Mouse (Mus musculus) spleen, adult 2 months (tissue): Measurements from ENCODE around the gene Mocs2. TPM values are rescaled to one million over a fixed set of nuclear protein-coding genes. Genes with fewer than 3 reads are reported as not detected.

Experiments used
- DNase-seq, 2 experiments: peaks; one replicate each; pipeline versions ENCODE4 v3.0.0 to v3.0.0-alpha.2; 2012 to 2021; ENCODE audit warnings: low spot score in 2 of 2, low read depth in 1 of 2
- H3K27ac ChIP-seq: fragments of 200-500 bp; 2 replicates; pipeline ENCODE4 v1.5.1; 2012; ENCODE audit warnings: low read length, inconsistent platforms; ENCODE audit not compliant: insufficient read depth
- H3K27me3 ChIP-seq: fragments of 200-500 bp; 2 replicates; pipeline ENCODE4 v1.6.1; 2012; ENCODE audit warnings: mild to moderate bottlenecking, moderate library complexity, low read length, inconsistent platforms; ENCODE audit not compliant: control insufficient read depth, insufficient read depth
- H3K36me3 ChIP-seq: fragments of 200-500 bp; 2 replicates; pipeline ENCODE4 v1.6.1; 2012; ENCODE audit warnings: mild to moderate bottlenecking, low read length, inconsistent platforms; ENCODE audit not compliant: control insufficient read depth, insufficient read depth
- H3K4me1 ChIP-seq: fragments of 200-500 bp; 2 replicates; pipeline ENCODE4 v1.6.1; 2011; ENCODE audit warnings: inconsistent platforms; ENCODE audit not compliant: control insufficient read depth, insufficient read depth, insufficient read length
- H3K4me3 ChIP-seq: fragments of 200-500 bp; 2 replicates; pipeline ENCODE4 v1.5.1; 2011; ENCODE audit warnings: mild to moderate bottlenecking, inconsistent platforms; ENCODE audit not compliant: insufficient read depth, insufficient read length; ENCODE audit errors: extremely low read depth
- CTCF ChIP-seq: fragments of 200-500 bp; IDR thresholded peaks from 2 replicates; pipeline ENCODE4 v1.5.1; 2011; ENCODE audit warnings: mild to moderate bottlenecking, inconsistent platforms; ENCODE audit not compliant: insufficient read depth, insufficient read length, insufficient replicate concordance; ENCODE audit errors: extremely low read depth
- POLR2A ChIP-seq: fragments of 200-500 bp; IDR thresholded peaks from 2 replicates; pipeline ENCODE4 v1.6.1; 2011; ENCODE audit warnings: low read depth, low read length, inconsistent platforms
- WGBS: fragments of 180-500 bp; shearing (Covaris S2); methylation state at CpG from one replicate; pipeline ENCODE4 v1.1.7; 2018; 5-methylcytosine and 5-hydroxymethylcytosine counted together
- polyA plus RNA-seq: library from polyadenylated mRNA; depleted of rRNA; stranded (reverse); fragments of >200 nt; gene quantifications from 2 replicates; pipeline ENCODE4 v1.2.3, GENCODE M21; 2012; rRNA removed

The Mocs2 gene
- polyA plus RNA-seq, 1 experiment: 6.2 TPM

DNA sequence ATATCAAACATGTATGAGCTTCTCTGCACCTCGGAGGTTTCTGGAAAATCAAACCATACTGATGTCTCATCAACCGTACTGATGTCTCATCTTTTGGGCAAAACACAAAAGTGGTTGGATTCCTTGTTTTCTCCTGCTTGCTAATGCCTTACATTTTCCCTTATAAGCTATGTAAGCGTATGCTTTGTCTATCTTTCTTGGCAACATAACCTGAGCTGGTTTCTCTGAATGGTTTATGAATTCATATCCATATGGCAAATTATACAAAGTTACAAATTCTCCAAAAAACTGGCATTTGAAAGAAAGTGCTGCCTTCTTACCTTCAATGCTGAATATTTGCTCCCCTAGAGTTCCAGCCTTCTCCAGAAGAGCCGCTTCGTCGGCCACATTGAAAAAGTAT is 56.7 kb downstream of the Mocs2 start:
- DNase-seq: no peak
- no peaks in the 10 kb centered on the region for H3K4me1 ChIP-seq
- no peaks in the 10 kb centered on the region for H3K36me3 ChIP-seq
- 92% methylated on average over 6 of the region's 6 CpGs for WGBS
- TF ChIP-seq POLR2A (no peak), CTCF (no peak)
- no peaks in the 10 kb centered on the region for H3K27me3 ChIP-seq
- H3K27ac ChIP-seq: no peak overlapping the region
- no peak overlapping the region for H3K4me3 ChIP-seq

DNA sequence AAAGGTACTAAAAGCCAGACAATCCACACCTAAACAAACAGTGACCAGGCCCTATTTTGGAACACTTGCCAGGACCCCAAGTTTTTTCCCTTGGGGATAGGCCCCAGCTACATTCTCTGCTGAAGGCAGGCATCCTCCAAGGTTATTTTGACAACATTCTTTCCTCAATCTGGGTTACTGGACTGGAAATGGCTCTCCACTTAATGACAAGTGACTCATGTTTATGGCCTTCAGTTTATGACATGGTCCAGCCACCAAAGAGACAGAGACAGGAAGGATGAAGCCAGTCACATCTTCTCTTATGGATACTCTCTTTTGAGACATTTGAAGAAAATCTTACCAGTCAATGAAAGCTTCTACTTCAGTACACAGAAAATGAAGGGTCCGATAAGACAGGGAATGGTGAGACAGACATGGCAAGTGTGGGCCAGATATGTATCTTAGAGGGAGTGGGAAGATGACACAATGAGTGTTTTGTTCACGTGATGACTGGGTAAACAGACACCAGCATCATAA is 58.0 kb downstream of the Mocs2 start:
- DNase-seq: no peak
- Histone ChIP-seq H3K4me1 (no peaks in the 10 kb centered on the region), H3K4me3 (no peak overlapping the region), H3K36me3 (no peaks in the 10 kb centered on the region), H3K27ac (no peak overlapping the region), H3K27me3 (no peaks in the 10 kb centered on the region)
- WGBS: 92% methylated on average over 2 of the region's 2 CpGs
- TF ChIP-seq CTCF: no peak
- TF ChIP-seq POLR2A: no peak

DNA sequence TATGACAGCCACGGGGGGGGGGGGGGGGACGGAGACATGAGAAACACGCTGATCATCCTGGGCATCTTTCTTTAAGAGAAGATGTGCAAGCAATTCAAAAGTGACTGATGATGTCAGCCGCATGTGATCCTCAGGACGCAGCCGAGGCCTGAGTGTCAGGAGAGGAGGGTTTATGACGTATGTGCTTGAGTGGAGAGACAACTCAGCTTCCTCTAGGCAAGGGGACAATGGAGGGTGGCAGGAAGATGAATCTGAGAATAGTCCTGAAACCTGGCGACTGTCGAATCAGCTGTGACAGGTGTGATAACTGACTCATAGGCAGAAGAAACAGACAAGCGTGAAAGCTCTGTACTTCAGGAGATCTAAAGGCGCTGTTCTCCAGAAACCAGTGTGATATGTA is 60.6 kb downstream of the Mocs2 start:
- Histone ChIP-seq H3K4me1 (no peaks in the 10 kb centered on the region), H3K27me3 (no peaks in the 10 kb centered on the region), H3K4me3 (no peak overlapping the region), H3K36me3 (no peaks in the 10 kb centered on the region), H3K27ac (no peak overlapping the region)
- no peak for DNase-seq
- 82% methylated on average over 11 of the region's 11 CpGs for WGBS
- TF ChIP-seq POLR2A: no peak
- TF ChIP-seq CTCF: no peak

Other genes with a start within 250 kb of the Mocs2 start
- gene Itga2, start 113.9 kb downstream of the Mocs2 start, polyA plus RNA-seq: 0.73 and 0.96 TPM in 2 replicates